Mouse (Mus musculus) megakaryocyte, embryonic 14.5 days (primary cell): ENCODE results near the gene 5730596B20Rik.

Experiments used
- FLI1 ChIP-seq: IDR thresholded peaks from 2 replicates; pipeline ENCODE4 v1.6.1; 2012; ENCODE audit warnings: low read length, inconsistent platforms, mixed read lengths
- GATA1 ChIP-seq: IDR thresholded peaks from 3 replicates; pipeline ENCODE4 v1.6.1; 2012; ENCODE audit warnings: mixed read lengths, low read length, inconsistent platforms, borderline replicate concordance

DNA sequence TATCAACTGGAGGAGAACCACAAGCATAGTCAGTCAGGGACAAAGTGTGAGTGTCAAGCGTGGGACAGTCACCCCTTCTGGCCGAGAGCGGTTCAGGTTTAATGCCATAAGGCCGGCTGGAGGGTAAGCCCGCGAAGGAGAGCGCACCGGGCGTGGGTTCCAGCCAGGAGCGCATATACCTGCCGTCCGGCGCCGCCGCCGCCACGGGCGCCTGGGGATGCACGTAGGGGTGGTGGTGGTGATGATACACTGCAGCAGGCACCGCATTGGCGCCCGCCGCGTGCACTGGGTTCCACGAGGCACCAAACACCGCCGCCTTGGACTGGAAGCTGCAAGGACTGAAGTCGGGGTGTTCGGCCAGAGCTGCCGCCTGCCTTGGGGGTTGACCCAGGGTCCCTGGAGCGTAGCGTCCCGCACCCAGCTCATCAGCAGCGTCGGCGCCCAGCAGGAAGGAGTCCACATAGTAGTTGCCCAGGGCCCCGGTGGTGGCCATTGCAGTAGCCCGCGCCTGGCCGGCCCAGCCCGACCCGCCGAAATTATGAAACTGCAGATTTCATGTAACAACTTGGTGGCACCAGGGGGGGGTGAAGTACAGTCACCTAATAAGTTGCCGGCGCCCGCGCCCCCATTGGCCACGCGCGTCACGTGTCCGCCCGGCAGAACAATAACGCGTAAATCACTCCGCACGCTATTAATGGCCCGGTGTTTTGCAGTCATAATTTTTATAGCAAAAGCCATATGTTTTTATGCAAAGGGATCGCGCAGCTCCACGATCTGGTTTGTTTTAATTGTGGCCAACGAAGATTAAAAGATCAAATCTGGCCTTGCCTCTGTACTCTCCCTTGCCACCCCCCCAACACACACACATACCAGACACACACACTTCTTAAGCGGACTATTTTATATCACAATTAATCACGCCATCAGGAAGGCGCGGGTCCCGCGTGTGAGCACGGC lies 48.6 kb downstream of the 5730596B20Rik start:
- TF ChIP-seq GATA1: no peak
- no peak for TF ChIP-seq FLI1
